Mouse (Mus musculus) liver, embryonic 14.5 days (tissue): ENCODE data around the gene Sars2.

Experiments
- CTCF ChIP-seq: IDR thresholded peaks from 2 replicates; pipeline ENCODE4 v1.5.1; 2016; ENCODE audit warnings: antibody characterized with exemption, low read depth, control low read depth
- EP300 ChIP-seq: IDR thresholded peaks from 2 replicates; pipeline ENCODE4 v1.6.1; 2016; ENCODE audit warnings: antibody characterized with exemption, low read depth

DNA sequence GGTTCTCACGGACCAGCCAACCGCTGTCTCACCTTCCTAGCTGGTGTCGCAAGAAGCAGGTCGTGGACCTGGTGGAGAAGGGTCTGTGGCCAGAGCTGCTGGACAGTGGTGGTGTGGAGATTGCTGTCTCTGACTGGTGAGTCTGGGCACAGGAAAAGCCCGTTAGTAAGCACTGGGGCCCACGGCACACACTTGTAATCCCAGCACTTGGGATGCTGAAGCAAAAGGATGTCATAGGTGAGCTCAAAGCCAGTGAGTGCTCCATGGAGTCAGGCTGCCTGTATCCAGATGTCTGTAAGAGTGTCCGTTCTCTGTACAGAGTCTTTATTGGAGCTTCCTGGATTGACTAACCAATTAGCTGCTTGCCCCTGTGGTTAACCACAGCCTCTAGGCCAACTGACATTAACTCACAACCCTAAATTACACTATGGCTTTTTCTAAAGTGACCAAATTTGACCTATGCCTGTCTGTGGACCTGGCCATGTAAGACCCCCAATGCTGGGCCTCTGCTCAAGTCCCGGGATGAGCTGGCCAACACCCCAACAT, 46.8 kb upstream of the Sars2 start:
- TF ChIP-seq EP300, result no peak
- TF ChIP-seq CTCF, result no peak
